Mouse (Mus musculus) ES-E14 (cell line): ENCODE data around the gene Prm2.

Experiments
- HCFC1 ChIP-seq: IDR thresholded peaks from 2 replicates; pipeline ENCODE4 v1.6.1; 2012; ENCODE audit warnings: low read length, inconsistent platforms, borderline replicate concordance; ENCODE audit not compliant: insufficient read depth
- MAFK ChIP-seq: IDR thresholded peaks from 2 replicates; pipeline ENCODE4 v1.6.1; 2014; ENCODE audit warnings: mild to moderate bottlenecking, low read depth, low read length, inconsistent platforms; ENCODE audit not compliant: insufficient read depth

DNA sequence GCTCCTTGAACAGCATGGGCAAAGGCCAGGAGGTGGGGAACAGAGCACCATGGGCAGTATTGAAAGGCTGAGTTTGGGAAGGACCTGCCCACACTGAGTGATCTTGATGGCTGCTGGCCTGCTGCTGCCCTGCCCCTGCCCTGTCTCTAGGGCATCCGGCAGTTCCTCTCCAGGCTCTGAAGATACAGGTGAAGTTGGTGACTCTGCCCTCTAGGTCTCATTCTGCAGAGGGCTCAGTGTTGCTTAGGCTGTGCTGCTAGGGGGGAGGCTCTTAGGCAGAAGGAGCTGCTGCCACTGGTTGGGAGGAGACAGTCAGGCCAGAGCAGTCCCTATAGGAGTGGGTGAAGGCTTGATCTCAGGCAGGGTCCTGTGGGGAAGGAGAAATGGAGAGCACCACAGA lies 42.0 kb upstream of the Prm2 start:
- no peak for TF ChIP-seq HCFC1
- TF ChIP-seq MAFK, result no peak
